Mouse (Mus musculus) bone marrow, adult 2 months (tissue): ENCODE data around the gene Tgfbr3.

Experiments used
- CTCF ChIP-seq: fragments of 200-500 bp; IDR thresholded peaks from 2 replicates; pipeline ENCODE4 v1.5.1; 2011; ENCODE audit warnings: low read length, control low read depth; ENCODE audit not compliant: control insufficient read depth, insufficient read depth
- POLR2A ChIP-seq: fragments of 200-500 bp; IDR thresholded peaks from 2 replicates; pipeline ENCODE4 v1.6.1; 2011; ENCODE audit warnings: low read depth, mild to moderate bottlenecking, control low read depth, low read length, borderline replicate concordance; ENCODE audit not compliant: control insufficient read depth

DNA sequence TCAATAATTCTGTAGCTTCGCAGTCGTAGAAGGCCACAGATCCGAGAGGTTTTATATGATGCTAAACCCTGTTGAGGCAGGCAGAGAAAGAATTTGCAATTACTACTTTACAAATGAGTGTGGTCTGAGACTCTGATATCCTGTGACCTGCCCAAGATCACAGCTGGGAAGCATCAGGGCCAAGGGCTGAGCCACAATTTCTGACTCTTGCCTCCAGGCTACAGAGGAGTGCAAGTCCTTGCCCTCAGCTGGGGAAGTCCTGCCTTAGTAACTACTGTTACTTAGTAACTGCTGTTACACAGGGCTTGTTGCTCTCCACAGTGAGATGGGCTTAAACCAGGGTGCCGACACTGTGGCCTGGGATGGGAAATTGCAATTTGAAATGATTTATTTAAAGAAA, 166.8 kb downstream of the Tgfbr3 start:
- TF ChIP-seq CTCF (no peak), POLR2A (no peak)
